Mouse (Mus musculus) cerebellum, adult 9-11 months (tissue): ENCODE measurements around the gene Ech1.

ENCODE experiments used
- DNase-seq: peaks from one replicate; pipeline ENCODE4 v3.0.0; 2022

Ech1 gene

DNA sequence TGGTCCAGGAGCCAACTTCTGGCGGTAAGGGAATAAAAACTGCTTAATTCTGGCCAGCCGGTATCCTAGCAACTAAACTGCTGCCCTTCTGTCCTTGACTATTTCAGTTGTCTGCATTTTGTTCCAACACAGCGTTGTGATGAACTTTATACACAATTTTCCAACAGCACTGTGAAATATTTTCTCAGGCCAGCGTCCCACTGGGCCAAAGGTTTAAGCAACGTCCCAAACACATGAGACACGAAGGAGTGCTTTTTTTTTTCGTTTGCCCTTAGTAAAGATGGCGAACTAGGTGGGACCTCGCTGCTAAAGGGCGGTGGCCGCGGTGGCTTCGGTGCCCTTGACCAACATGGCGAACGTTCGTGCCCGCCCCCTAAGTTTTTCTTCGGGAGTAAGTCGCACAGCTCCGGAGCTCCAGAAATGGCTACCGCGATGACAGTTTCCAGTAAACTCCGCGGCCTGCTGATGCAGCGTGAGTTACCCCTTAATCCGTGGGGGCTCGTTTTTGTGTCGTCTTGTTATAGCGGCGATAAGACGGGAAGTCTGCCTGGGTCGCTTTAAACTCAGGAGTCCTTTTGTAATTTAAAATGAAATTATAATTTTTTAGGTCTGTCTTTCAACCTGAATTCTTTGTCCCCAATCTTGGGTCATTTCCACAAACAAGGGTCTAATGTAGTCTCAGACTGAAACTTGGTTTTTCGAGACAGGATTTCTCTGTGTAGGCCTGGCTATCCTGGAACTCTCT, at the start of gene Ech1:
Ech1 (plus strand) TSS at position 277 of the 745 bp plus-strand sequence.
- DNase-seq: peak; percentile 87

DNA sequence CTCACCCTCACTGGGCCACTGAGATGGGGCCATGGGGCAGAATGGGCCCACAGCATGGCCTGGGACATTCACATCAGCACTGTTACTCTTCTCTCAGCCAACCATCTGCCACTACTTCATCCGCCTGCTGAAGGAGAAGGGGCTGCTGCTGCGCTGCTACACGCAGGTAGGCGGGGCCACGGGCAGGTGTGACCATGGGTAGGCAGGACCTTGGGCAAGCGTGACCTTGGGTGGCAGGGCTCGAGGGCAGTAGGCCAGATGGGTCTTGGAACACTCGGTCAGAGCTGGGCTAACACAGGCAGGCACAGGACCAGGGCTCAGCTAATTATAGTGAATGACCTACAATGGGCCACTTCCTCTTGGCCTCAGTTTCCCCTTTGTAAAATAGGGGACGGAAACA, 46.2 kb upstream of the Ech1 start:
- DNase-seq: no peak

DNA sequence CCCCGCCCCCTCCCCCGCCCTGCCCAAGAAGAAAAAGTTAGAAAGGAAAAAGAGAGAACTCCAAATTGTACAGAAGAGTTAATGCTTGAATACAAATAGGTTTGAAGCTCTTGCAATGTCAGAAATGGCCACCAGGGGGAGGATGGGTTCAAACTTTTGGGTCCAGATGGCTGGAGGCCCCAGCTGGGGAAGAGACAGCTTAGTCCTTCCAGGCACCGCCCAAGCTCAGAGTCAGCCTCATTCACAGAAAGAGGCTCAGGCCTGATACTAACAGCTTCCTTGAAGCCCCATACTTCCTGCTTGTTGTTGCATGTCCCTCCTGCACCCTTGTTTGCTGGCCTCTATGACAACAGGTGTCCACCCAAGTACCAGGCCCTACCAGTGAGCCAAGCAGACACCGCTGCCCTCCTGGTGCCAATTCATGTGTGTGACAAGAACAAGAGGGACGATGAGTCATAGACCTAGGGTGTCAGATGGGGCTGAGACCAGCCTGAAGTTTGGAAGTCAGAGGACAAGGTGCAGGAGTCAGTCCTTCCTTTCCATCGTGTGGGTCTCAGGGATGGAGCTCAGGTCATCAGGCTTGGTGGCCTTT, 44.9 kb upstream of the Ech1 start:
- DNase-seq: peak; percentile 89

DNA sequence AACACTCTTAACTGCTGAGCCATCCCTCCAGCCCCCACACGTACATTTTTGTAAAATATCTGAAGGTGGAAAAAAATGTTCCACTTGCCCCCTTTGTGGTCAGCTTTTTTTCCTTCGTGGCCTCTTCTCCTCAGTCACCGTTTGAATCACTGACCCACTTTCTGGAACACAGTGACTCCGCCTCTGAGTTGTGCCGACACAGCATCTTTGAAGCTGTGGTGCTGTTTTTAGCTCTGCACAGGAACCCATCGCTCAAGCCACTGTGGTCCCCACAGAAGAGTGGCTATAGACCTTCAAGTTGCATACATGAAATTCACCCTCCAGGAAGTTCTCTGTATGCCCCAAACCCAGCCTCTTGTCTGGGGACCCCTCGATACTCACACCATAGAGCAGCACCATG, 44.2 kb upstream of the Ech1 start:
- no peak for DNase-seq

DNA sequence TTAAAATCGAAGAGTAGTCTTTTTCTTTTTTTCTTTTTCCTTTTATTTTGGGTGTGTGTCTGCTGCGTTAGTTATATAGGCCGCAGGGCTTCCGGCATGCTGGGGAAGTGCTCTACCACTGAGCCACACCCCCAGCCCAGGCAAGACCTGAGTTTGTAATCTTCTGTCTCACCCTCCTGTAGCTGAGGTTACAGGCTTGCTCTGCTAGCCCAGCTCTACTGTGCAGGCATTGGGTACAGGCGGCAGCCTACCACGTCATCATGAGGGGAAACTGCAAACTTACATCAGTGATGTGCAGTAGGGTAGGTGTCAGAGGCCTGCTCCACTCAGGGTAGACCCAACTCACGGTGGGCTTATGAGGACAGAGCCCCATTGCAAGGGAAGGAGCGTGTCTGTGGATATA, 43.8 kb upstream of the Ech1 start:
- no peak for DNase-seq

DNA sequence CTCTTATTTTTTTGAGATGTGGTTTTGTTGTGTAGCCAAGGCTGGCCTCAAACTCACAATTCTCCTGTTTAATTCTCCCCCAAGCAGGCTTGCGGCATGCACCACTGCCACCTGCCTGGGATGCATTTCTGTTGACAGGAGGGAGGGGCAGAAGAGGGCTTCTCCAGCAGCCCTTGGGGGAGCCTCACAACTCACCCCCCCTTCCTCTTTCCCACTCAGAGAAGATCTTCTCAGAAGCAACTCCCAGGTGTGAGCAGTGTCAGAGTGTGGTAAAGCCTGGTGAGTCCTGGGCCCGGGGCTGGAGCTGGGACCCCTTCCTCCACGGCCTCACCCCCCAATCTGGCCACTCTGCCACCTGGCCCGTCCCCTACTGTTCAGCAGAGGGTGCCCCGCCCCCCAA, 39.9 kb upstream of the Ech1 start:
- no peak for DNase-seq

DNA sequence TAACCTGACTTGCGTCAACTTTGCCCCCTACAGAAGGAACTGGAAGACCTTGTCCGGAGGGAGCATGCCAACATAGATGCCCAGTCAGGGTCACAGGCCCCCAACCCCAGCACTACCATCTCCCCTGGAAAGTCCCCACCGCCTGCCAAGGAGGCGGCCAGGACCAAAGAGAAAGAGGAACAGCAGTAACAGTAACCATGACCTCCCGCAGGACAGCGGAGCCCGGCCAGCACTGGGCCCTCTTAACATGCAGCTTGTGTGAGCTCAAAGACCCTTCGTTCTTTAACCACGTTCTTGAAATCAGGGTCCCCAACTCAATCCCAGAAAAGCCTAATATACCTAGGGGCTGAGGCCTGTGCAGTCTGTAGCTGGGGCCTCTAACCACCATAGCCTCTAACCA, 37.1 kb upstream of the Ech1 start:
- DNase-seq: no peak

DNA sequence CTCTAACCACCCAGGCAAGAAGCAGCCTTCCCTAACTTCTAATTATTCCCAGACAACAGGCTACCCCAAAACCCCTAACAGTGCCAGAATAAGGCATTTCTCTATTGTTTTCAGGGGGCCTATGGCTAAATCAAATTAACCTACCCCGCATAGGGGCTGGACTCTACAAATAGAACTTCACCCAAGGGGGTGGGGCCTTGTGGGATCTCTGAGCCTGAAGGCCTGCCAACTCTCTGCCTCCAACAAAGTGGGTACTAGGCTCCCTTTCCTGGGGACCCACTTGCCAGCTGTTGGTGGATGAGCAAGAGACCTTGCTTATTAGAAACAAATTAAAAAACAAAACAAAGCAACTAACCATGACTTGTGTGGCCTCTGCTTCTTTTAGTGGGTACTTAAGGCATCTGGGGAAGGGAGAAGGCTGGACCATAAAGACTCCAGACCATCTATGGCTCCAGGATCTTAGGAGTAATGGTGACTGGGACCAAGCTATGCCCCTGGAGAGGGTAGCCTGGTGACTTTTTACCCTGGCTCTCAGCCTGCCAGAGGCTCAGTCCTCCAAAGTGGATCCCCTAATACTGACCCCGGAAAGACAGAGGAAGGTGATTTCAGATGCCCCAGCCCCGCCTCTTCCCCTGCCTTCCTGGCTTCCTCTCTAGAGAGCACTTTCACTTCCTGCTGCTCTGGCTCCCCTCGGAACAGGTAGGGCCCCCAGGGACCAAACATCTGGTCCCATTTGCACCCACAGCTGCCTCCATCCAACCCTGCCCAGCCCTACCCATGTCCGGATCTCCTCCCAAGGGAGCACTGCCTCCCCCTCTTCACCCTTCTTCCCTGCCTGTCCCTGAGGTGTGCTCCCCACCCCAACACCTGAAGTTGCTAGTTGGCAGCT, 36.5 kb upstream of the Ech1 start, which contains the start of gene Rinl:
Rinl (plus strand) TSS at position 663 of the 889 bp plus-strand sequence.
- no peak for DNase-seq

DNA sequence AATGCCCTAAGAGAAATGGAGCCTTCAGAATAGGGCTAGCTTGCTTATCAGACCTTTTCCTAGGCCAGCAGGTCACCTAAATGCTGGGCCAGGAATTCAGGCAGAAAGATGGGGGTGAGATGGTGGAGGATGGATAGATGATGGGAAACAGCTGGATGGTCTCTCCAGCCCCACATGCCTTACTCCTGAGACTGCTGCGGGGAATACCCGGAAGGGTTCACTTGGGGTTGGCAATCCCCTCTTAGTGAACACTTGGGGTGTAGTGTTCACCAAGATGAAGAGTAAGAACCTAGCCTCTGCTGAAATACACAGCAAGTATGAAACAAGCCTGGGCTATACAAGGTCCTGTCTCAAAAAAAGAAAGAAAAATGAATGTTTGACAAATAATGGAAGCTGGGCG, 35.8 kb upstream of the Ech1 start:
- no peak for DNase-seq

DNA sequence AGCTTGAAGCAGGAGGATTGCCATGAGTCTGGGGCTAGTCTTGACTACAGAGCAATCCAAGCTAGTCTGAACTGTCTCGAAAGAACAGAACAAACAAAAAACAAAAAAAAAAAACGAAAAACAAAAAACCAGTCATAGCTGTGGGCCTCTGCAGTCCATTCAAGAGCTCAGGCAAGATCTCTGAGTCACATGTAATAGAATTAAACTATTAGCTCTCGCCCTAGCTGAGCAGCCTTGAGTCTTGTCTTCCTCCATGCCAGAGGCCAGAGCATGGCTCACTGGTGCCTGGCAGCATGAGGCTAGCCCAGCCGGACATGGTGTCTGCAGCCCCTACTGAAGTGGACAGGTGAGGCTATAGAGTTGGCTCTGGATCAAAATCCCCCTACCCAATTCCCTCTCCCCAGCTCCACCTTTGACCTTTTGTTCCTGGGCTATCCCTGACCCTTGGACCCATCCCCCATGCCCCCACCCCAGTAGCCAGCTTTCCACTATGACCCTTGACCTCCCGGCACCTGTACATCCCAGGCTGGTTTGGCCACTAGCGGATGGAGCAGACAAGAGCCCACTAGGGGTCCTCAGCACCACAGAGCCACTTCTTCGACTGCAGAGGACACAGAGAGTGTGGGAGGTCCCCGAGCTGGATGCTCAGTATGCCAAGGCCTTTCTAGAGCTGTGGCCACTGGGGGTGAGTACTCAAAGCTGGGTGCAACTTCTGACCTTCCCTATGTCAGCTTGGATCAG, 34.8 kb upstream of the Ech1 start:
- no peak for DNase-seq

DNA sequence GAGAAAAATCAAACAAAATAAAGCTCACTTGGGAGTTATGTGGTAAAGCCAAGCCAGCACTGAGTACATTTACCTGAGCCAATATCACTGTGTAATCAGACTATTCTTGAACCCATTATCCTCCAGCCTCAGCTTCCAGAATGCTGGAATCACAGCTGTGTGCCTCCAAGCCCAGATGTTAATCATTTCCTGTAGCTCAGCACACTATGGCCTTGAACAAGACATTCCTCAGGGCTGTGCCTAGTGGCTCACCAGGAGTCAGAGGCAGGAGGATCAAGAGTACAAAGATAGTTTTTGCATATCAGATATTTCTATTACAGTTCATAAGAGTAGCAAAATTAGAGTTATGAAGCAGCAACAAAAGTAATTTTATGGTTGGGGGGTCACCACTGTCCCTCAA, 33.3 kb upstream of the Ech1 start:
- DNase-seq: no peak

DNA sequence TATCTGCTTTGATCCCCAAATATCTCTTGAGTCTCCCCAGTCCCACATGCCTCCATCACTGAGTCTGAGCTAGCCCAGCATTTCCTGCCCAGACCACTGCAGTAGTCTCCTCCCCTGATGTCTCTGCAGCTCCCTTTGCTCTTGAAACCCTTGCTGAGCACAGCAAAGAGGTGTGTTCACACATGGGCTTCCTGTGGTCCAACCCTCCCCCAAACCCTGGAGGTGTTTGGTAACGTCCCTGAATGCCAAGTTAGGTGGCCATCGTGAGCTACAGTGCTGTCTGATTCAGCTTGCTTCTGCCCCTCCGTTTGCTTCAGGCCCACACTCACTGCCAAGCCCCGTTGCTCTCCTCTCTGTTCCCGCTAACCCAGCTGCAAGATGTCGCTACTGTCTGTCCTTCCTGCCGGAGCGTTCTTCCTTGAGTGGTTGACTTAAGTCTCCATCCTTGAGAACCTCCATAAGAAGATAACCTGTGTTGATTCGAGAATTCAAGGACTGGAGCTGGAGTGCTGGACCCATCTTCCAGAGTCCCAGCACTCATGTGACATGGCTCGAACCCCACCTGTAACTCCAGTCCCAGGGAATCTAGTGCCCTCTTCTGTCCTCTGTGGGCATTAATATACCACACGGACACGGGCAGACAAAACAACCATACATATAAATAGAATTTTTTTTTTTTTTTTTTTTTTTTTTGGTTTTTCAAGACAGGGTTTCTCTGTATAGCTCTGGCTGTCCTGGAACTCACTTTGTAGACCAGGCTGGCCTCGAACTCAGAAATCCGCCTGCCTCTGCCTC, 32.4 kb upstream of the Ech1 start:
- DNase-seq: no peak

DNA sequence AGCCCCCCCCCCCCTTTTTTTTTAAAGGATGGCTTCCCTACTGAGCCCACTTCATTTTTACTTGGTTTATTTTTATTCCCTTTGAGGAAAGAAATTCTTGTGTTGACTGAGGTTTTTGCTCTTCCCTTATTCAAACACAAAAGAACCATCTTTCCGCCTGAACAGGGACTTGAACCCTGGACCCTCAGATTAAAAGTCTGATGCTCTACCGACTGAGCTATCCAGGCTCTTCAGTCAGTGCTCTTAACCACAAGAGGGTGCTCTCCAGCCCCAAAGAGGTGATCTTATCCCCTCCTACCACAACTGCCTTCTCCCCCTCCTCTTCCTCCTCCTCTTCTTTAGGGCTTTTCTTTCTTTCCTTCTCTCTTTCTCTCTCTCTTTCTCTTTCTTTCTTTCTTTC, 31.2 kb upstream of the Ech1 start:
- no peak for DNase-seq

DNA sequence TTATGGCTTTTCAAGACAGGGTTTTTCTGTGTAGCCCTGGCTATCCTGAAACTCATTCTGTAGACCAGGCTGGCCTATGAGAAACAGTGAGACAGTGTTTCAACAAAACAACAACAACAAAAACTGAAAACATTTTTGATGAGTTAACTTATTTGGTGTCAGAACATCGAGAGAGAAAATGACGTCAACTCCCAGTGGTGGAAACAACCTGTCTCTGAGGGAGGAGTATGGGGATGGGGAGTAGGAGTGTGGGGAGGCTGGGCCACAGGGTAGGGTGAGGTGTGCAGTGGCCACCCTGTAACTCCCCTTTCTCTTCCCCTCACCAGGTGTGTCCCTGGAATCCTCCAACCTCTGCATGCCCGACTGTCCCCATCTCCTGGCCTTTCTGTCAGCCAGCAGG, 30.5 kb upstream of the Ech1 start:
- DNase-seq: no peak

DNA sequence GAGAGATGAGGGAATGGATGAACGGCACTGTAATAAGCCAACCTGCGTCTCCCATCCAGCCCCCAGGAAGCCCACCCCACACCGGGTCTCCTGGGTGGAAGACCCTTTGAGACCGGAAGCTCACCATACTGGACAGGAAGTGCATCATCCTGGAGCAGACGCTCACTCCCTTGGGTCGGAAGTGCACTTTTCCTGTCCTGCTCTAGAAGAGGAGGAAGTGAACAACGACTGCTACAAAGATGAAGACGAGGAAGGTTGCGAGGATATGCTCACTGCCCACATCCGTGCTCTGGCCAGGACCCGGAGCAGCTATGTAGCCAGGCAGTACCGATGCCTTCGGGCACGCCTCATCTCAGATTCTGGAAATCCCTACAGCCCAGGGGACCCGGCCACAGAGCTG, 29.2 kb upstream of the Ech1 start:
- DNase-seq: no peak

DNA sequence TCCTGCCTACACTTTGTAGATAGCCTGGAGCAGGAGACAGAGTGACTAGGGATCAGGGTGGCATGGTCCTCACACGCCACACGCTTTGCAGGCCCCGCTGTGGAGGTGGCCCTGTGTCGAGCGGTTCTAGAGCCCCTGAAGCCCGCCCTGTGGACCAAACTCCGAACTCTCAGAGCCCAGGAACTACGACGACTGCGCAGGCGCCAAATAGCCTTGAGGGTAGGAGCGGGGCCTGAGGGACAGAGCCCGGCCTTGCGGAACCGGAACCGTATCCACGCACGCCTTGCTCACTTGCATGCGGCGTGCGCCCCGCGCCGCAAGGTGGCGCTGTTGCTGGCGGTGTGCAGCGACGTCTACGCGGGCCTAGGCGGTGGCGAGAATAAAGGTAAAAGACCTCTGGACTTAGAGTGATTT, 28.4 kb upstream of the Ech1 start:
- DNase-seq: peak; percentile 87

DNA sequence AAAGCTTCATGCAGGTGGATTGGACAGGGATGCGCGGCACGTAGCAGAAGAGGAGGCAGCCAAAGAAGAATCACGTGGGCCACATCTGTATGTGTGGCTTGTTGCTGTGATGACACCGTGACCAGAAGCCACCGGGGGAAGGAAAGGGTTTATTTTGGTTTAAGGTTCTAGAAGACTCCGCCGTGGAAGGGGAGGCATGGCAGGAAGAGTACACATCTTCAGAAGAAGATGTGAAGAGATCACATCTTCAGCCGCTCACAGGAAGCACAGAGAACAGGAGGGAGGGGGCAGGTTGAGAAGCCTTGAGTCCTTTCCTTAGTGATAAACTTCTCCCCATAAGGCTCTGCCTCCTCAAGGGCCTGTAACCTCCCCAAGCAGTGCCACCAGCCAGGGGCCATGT, 25.0 kb upstream of the Ech1 start:
- no peak for DNase-seq

DNA sequence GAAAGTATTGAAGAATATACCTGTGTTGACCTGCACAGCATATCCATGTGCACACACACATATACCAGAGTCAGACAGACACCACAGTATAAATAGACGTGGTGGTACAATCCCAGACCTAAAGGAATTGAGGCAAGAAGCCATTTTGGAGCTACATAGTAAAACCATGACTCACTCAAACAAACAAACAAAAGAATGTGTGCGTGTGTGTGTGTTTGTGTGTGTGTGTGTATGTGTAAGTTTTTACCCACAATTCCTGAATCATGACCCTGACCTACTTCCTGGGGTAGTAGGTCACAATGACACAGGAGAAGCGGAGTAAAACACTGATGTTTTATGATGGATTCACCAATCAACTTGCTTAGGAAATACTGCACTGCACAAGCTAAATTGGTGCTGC, 23.6 kb upstream of the Ech1 start:
- DNase-seq: no peak

DNA sequence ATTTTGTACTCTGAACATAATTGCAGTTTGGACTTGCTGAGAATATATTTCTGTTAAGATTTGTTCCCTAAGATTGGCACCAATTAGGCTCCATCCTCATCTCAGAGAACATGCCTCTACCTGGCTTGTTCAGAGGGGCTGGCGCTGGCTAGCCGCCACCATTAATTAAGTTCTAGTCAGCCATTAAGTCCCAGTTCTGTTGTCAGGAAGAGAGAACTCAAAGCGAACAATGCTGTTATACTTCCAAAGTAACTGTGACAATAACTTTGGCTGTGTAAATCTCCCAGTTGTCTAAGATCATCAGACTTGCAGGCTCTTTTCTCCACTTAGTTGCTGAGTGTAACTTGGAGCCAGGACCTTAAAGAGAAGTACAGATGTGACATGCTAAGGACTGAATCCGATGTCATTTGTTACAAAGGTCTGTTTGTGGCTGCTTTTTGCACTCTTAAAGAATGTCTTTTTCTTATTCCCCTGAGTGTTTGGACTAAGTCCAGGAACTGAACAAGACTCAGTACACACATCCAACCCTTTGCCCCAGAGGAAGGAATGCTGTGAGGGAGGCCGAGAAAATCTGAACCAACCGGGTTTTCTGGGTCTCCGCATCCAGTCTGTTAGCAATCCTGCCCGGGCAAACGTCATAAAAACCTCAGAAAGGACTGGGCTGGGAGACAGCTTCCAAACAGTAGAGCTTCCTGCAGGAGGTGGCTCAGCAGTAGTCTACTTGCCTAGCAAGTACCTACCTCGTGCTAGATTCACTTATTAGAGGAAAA, 22.9 kb upstream of the Ech1 start:
- DNase-seq: no peak

DNA sequence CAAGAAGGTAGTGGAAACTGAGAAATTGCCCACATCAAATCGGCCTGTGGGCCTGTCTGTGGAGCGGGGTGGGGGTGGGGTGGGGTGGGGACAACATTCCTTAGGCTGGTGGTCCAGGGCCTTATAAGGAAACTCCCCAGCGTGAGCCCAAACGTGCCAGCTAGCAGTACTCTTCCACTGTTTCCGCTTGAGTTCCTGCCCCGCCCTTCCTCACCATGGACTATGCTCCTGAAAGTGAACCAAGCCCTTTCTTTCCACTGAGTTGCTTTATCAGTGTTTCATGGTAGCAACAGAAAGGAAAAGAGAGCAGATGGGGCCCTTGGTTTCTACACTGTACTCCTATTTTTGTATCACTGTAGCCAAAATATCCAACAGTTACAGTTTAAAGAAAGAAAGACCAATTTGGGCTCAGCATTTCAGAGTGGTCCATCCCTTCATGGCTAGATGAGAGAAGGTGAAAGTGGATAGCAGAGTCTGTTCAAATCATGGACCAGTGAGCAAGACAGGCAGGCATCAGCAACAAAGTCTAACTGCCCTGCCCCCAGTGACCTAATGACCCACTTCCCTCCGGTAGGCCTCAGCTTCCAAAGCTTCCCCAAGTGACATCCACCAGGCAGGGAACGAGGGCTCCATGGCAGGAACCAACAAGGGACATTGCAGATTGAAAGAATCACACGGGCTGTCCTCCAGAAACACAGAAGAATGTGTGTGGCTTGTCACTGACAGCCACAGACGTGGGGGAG, 22.0 kb upstream of the Ech1 start:
- DNase-seq: no peak

DNA sequence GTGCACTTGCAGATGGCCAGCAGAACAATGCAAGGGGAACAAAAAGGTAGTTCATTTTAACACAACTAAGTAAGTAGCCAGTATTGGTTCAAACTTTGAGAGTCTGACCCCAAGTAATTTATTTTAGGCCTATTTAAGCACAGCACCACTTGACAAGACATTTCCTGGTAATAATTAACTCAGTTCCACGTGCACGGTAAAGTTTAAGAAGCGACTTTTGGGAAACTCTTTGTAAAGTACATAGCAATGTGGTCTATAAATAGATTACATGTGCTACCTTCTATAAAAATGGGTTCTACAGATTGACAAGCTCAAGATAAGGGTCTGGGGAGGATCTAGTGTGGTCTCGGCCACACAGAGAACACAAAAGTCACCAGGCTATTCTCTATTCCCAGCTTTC, 21.3 kb upstream of the Ech1 start:
- DNase-seq: no peak
